Mouse (Mus musculus): ENCODE results near the gene Spon1.

Spon1 gene

GRCm38 (mm10) chr7:113986406-113987134 lies 220.8 kb downstream of the Spon1 start:
- ATAC-seq (ENCODE audit: insufficient number of reproducible peaks, low FRiP score, low TSS enrichment): no peak

DNA sequence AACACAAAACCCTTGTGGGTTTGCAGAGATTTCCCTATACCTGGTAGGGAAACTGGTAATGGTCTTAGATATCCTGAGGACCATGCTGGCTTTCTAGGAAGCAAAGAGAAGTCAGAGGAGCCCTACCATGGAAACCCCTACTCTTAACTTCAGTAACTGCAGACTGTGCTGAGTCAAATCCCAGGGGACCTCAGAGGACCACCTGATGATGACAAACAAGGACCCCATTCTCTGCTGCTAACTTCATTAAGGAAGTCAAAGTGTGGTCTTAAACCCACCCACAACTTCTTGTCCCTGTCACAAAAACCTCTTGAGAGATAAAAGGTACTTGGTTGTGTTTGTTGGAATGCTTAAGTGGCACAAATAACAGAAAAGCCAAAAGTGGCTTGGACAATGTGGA lies 222.4 kb downstream of the Spon1 start:
- ATAC-seq (ENCODE audit: insufficient number of reproducible peaks, low FRiP score, low TSS enrichment): no peak

DNA sequence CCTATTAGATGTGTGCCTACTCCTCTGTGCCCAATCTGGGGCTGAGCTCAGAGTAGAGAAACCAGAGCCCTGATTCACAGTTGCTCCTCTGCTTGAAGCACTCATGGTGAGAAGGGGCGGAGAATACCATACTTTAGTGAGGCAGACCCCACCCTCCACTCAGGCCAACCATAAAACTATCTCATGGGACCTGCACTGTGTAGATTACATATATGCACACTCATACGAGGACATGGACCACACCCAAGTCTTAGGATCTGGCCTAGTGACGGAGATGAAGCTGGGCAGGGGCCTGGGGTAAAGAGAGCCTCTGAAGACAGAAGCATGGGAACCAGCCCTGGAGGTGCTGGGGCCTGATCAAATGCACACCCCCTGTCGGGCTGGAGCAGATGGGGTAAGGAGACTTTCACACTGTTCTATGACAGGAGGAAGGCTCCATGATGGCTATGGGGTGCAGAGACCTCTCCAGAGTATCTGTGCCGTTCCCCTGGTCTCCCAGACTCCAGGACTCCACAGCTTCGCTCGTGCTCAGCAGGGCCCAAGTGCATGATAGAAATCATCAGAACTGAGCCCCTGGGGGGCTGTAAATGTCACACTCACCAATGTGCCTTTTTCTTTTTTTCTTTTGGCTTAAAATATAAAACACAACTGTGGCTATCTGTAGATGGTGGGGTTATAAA lies 232.0 kb downstream of the Spon1 start:
- ATAC-seq (ENCODE audit: insufficient number of reproducible peaks, low FRiP score, low TSS enrichment): no peak

DNA sequence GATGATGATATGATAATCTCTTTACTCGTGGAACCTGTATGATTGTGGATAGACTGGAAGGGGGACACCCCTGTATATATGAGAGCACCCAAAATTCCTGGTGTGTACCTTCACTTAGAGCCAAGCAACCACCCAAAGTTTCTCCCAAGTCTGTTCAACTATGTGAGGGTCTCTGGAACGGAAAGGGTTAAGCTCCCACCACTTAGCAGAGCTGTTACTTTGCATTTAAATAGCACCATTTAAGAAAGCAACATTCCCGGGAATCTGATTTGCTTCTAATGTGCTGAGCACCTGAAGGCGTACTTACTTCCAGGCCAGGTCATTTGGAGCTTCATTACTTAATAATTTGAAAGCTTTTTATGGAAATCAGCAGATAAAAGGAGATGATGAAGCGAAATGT lies 238.4 kb downstream of the Spon1 start:
- no peak for ATAC-seq (ENCODE audit: insufficient number of reproducible peaks, low FRiP score, low TSS enrichment)

GRCm38 (mm10) chr7:114005499-114005898 lies 239.7 kb downstream of the Spon1 start:
- no peak for ATAC-seq (ENCODE audit: insufficient number of reproducible peaks, low FRiP score, low TSS enrichment)

- ATAC-seq (ENCODE audit: insufficient number of reproducible peaks, low FRiP score, low TSS enrichment): no peak
These were observed 240.7 kb downstream of the Spon1 start for GRCm38 (mm10) chr7:114006456-114006855.

- ATAC-seq (ENCODE audit: insufficient number of reproducible peaks, low FRiP score, low TSS enrichment): no peak
These were observed 241.8 kb downstream of the Spon1 start for GRCm38 (mm10) chr7:114007565-114007964.

- ATAC-seq (ENCODE audit: insufficient number of reproducible peaks, low FRiP score, low TSS enrichment): no peak
These were observed 246.1 kb downstream of the Spon1 start for GRCm38 (mm10) chr7:114011726-114012443.

GRCm38 (mm10) chr7:114016001-114016949 lies 250.5 kb downstream of the Spon1 start:
- ATAC-seq (ENCODE audit: insufficient number of reproducible peaks, low FRiP score, low TSS enrichment): no peak

DNA sequence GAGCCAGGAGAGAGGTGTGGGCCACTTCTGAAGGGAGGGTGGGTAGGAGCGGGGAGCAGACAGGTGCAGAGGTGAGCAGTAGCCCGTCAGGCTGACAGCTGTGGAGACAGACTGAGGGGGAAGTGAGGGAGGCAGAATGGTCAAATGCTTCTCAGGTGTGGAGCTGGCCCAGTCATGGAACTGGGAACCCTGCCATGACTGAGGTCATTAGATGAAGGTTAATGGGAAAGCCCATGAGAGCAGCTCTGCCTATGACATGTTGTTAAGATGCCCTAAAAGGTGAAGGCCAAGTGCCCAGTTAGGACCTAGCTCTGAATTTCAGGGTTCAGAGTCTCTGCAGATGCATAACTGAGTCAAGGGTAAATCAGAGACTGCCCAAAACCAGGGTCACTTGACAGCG lies 253.1 kb downstream of the Spon1 start:
- no peak for ATAC-seq (ENCODE audit: insufficient number of reproducible peaks, low FRiP score, low TSS enrichment)

DNA sequence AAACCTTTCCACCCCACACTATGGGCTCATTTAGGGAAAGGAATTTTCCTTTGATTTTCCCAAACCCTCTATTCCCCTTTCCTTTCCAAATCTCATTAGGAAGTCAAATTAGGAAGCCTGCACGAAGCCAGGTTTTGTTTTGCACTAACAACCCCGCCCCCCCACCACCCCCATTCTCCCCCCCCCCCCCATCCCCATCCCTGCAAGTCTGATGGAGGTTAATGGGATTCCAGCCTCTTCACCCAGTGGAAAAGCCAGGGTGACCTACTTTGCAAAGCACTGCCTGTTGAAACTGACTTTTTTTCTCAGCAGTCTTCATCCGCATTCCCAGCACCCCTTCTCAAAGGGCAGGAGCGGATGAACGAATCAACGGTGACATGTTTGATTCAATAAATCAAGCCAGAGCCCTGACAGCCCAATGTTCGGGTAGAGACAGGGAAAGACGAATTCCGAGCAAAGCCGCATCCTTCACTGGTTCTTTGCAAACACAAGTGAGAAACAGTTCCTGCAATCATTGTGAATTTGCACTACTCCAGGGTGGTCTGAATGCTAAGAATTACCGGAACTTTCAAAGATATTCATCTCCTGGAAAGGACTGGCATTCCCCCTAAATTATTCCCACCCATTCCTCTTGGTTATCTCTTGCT lies 254.4 kb downstream of the Spon1 start:
- ATAC-seq (ENCODE audit: insufficient number of reproducible peaks, low FRiP score, low TSS enrichment): no peak; the same call in 1 of the 2 replicates

DNA sequence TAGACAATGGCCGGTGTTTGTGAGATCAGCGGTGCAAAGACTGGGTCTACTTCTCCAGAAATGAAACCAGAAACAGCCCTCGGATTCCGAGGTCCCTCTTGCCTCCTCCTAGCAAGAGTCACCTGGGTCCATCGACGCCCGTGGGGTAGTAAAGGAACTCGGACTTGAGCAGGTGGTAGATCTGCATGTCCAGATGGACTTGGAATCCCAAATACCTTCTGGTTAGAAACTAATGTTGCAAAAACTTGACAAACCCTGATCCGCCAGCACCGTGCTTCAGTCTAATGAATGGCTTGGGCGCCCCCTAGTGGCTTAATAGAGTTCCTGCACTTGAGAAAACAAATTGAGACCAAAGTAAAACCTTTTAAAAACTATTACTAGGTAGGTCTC lies 254.9 kb downstream of the Spon1 start:
- ATAC-seq (ENCODE audit: insufficient number of reproducible peaks, low FRiP score, low TSS enrichment): peak; percentile 80

GRCm38 (mm10) chr7:114026923-114027322 lies 261.1 kb downstream of the Spon1 start:
- no peak for ATAC-seq (ENCODE audit: insufficient number of reproducible peaks, low FRiP score, low TSS enrichment)

DNA sequence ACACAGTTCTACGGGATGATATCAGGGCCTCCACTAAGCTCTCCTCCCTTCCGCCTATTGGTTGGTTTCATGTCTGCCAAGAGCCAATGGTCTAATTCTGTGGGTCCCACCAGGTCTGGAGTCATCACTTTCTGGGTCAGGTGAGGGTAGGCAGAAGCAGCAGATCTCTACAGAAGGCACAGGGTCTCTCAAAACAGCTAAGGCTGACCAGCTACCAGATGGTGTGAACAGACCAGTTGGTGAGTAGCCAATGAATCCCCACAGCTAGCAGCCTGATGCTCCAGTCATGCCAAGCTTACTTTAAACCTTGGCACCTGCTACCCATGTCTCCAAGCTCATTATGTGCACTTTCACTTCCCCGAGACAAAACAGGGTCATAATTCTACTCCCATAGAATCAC lies 261.6 kb downstream of the Spon1 start:
- ATAC-seq (ENCODE audit: insufficient number of reproducible peaks, low FRiP score, low TSS enrichment): peak; percentile 81

DNA sequence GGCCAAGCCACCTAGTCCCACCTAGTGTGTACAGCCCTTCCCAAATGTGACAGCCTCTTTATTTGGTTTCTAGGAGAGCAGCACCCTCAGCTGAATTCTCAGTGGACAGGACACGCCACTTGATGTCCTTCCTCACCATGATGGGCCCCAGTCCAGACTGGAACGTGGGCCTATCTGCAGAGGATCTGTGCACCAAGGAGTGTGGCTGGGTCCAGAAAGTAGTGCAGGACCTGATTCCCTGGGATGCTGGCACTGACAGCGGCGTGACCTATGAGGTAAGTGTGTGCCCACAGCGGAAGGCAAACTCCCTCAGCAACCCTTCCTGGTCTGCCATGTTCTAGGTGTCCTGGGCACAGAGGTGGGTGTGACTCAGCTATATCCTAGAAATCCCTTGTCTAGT lies 263.0 kb downstream of the Spon1 start:
- no peak for ATAC-seq (ENCODE audit: insufficient number of reproducible peaks, low FRiP score, low TSS enrichment)

DNA sequence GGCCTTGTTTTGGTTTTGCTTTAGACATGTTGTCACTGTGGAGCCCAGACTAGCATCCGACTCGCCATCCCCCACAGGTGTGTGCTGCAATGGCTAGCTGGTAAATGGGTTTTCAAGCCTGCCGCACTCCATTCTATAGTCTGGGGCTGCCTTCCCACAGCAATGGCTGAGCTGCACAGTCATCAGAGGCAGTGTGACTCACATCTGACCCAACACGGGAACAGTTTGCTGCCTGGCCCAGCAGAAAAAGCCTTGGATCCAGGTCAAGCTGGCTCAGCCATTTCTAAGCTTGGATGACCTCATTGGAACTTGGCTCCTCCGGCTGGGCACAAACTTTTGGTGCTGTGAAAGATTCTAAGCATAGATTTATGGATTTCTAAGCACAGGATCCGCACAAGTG lies 263.8 kb downstream of the Spon1 start:
- peak; percentile 47 for ATAC-seq (ENCODE audit: insufficient number of reproducible peaks, low FRiP score, low TSS enrichment)

GRCm38 (mm10) chr7:114037237-114037636 lies 271.4 kb downstream of the Spon1 start:
- ATAC-seq (ENCODE audit: insufficient number of reproducible peaks, low FRiP score, low TSS enrichment): peak; percentile 36; the same call in 1 of the 2 replicates

GRCm38 (mm10) chr7:114041349-114041748 lies 275.6 kb downstream of the Spon1 start:
- ATAC-seq (ENCODE audit: insufficient number of reproducible peaks, low FRiP score, low TSS enrichment): no peak
